Mouse (Mus musculus): ENCODE data around the gene Iqgap2. TPM values are rescaled to one million over a fixed set of nuclear protein-coding genes. Genes with fewer than 3 reads are reported as not detected.

Iqgap2 gene
- total RNA-seq, 1 experiment from 2014 or later = 209 TPM

DNA sequence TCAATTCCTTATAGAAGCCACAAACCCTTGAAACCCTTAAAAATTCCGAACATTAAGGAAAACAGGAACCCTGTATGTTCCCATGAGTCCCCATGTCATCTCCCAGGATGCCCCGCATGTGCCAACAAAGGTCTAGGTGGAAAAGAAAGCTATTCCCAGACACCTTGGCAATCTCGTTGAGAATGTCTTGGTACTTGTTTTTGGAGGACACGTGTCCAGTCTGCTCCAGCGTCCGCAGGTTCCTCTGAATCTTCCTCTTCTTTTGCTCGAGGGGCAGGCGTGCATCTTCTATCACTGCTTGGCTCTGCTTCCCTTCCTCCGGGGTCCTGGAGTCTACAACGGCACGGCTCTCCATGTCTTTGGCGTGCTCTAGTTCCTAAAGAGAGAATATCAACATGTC is 256.4 kb downstream of the Iqgap2 start:
- ATAC-seq (replicated peaks; ENCODE audit: low read depth, poor library complexity, severe bottlenecking) = no peak

DNA sequence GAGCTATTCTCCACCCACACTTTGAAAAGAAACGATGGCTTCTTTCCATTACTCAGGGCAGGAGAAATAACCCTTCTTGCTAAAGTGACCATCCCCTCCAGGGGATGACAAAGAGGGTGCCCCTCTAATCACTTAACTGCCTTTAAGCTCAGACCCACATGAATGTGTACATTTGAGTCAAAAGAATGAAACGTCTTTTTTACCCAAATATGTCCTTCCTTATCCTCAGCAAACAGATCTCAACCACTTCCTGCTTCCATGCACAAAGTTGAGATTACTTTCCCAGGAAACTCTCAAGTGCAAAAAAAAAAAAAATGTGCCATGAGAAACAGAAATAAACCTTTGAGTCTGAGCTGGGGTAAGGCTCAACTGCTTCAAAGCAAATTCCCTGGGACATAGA is 257.3 kb downstream of the Iqgap2 start:
- ATAC-seq (replicated peaks; ENCODE audit: low read depth, poor library complexity, severe bottlenecking) = peak; percentile 83

DNA sequence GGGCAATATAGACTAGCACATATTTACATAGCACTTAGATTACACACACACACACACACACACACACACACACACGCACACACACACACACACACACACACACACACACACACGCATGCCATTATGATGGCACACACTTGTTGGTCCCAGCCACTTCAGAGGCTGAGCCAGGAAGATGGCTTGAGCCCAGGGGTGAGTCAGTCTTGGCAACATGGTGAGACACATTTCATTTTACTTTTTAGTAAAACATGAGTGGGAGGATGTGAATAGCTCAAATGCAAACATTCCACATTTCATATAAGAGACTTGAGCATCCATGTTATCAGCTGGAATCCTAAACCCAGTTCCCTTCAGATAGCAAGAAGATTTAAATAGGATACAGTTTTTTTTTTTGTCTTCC is 258.3 kb downstream of the Iqgap2 start:
- ATAC-seq (replicated peaks; ENCODE audit: low read depth, poor library complexity, severe bottlenecking) = no peak

DNA sequence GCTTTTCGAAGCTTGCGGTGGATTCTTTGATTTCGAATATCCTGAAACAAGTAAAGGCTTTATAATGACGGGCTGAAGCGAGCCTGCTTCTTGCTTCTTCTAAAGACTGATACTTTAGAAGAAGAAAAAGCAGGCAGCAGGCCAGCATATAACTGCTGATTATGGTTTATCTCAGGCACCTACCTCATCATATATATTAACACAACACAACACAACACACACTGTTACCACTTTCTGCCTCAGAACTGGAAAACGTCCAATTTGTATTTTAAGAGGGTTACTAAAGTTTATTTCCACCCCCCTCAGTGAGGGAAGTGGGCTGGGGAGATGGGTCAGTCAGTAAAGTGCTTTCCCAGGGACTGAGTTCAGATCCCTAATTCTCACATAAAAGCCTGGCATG is 259.6 kb downstream of the Iqgap2 start:
- no peak for ATAC-seq (replicated peaks; ENCODE audit: low read depth, poor library complexity, severe bottlenecking)

DNA sequence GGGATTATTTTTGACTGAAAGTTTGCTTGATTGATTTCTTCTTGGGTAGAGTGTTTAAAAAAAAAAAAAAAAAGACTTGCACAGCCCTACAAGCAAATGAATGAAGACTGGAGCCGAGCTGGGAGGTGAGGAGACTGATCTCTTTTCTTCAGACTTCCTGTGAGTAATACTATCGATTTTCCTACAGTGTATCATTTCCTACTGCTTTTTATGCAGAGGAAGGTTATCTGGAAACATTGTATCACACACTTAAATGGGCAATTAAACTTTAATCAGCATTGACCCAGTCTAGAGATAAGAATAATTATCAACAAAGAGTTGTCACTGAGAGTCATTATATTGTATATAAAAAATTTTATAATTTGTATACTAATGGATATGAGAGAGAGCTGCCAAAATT is 261.0 kb downstream of the Iqgap2 start:
- ATAC-seq (replicated peaks; ENCODE audit: low read depth, poor library complexity, severe bottlenecking) = no peak

DNA sequence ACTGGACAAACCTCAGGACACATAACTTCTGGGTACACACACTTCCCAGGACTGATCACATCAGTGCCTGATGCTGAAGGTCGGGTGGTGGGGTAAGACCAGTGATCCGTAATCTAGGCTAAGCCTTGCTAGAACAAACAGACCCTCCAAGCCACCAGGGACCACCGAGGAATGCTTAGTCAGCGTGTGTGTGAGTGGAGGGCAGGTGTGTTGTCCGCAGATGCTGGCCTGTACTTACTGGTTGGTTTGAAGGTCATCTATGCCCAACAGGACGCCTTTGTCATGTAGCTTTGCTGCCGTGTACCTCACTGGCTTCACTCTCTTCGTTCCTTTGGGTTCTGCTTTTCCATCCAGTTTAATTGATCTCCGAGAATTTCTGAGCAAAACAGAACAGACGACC is 262.0 kb downstream of the Iqgap2 start:
- ATAC-seq (replicated peaks; ENCODE audit: low read depth, poor library complexity, severe bottlenecking) = no peak

DNA sequence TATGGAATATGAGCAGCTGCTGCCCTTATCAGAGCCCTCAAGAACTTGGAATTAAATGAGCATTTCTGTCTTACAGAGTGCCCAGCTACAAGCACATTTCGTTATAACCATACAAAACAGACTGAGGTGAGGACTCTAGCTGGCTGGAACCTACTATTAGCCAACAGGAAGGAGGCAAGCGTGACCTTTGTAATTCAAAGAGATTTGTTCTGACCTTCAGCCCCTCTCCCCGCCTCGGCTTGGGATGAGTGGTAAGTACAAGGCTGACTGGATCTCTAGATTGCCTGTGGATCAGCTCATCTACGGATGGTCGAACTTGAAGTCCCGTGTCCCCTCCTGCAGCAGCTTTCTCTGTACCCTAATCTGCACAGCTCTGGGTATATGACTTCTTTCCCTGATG is 265.0 kb downstream of the Iqgap2 start:
- no peak for ATAC-seq (replicated peaks; ENCODE audit: low read depth, poor library complexity, severe bottlenecking)

DNA sequence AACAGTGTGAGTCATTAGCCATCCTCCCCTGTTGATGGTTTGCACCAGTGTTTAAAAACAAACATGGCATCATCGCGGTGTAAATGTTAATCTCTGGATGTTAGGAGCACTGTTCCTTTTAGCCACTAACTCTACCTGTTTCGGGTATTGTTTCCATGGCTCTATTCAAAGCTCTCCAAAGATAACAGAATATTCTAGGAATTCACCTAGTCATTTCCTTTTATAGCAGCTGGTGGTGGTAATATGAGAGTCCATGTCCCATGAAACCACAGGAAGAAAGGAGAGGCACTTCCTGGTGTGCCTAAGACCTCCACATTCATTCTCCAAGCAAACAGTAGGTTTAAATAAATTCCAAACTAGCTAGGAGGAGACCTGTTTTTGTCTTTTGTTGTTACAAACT is 268.7 kb downstream of the Iqgap2 start:
- no peak for ATAC-seq (replicated peaks; ENCODE audit: low read depth, poor library complexity, severe bottlenecking)

DNA sequence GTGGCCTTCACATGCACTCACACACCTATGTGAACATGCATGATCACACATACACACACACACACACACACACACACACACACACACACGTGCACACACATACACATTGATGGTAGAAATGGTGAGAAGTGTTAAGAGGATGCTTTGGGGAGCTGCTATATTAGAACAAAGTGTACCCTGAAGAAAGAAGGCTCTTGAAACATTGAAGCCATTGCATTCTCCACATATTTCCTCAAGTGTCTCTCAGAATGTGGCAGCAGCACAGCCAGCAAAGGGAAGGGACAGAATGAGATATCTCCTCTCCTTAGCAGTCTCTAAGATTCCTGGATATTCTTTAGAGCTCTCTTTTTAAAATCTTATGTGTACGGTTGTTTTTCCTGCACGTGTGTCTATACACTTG is 270.2 kb downstream of the Iqgap2 start:
- no peak for ATAC-seq (replicated peaks; ENCODE audit: low read depth, poor library complexity, severe bottlenecking)

DNA sequence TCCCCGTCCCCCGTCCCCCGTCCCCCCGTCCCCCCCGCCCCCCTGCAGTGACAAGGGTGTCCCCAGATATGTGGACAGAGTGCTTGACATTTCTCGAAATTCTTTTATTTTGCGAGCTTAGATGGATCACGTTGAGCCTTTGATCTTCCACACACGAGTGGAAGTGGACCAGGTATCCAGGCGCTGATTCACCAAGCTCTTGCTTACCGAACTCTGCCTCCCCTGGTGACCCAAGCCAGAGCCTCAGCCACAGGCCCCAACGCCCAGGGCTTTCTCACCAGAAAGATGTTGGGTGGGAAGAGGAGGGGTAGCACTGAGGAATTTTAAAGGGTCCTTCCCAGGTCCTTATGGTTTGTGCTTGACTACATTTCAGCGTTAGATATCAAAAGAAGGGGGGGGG is 272.9 kb downstream of the Iqgap2 start:
- no peak for ATAC-seq (replicated peaks; ENCODE audit: low read depth, poor library complexity, severe bottlenecking)

DNA sequence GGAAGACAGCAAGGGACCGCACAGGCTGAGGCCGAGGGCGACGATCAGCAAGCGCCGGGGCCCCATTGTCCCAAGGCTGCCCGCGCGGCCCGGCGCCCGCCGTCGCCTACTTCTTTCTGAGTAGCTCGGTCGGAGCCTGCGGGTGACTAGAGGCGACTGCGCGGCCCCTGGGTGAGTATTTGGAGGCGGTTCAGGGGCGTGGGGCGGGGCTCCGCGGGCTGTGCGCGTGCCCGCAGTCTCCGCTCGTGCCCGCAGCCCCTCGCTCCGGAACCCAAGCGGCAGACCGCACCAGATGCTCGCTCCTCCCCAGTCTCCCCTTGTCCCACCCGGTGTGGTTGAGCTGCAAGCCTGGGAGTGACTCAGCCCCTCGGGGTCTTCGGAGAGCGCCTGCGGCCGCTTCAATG is 273.4 kb downstream of the Iqgap2 start, which contains the start of gene F2r:
Gene F2r, minus strand, starts transcription at position 179 of the 404 bp plus-strand sequence.
- ATAC-seq (replicated peaks; ENCODE audit: low read depth, poor library complexity, severe bottlenecking) = peak; percentile 96

DNA sequence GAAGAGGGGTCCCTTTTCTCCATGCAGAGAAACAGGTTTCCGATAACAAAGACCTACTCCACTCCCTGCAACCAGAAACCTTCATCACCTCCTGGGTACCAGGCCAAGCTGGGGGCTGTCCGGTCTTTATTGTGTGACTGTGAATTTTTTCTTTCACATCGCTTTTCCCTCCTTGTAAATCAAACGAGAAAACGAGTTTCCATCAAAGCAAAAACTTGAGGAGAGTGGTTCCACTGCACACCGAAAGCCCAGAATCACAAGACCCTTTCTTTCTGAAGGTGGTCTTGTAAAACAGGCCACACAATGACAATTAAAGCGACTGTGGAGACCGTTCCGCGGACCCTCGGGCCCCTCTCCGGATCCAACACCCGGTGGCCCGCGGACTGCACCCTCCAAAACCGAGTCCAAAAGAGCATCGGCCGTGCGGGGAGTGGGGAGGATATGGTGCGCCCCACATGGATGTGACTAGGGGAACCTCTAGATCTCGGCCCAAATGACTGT is 274.0 kb downstream of the Iqgap2 start:
- peak; percentile 12; the same call in 1 of the 2 replicates for ATAC-seq (replicated peaks; ENCODE audit: low read depth, poor library complexity, severe bottlenecking)

DNA sequence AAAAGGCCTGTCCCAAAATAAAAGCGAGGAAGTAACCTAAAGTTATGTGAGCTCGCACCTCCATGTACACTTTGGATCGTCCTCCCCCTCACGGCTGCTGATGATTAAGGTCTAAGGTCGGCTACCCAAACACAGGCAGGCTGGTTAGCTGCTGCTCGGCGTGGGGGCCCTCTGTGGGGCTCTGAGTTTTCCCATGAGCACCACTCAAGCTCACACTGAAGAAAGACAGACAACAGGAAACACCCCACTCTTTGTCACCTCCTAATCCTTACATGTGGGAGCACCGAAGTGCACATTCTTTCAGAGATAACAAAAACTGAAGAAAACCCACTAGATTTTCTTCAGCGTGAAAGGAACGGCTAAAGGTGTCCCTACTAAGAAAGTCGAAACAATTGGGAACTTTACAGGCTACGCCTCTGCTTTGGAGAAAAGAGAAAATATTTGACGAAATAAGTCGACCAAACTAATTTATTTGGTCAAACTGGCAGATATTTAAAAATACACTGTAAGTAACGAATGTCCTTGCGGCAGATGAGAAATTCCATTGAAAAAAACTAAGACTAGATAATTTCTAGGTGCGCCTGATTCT is 274.5 kb downstream of the Iqgap2 start:
- no peak for ATAC-seq (replicated peaks; ENCODE audit: low read depth, poor library complexity, severe bottlenecking)

DNA sequence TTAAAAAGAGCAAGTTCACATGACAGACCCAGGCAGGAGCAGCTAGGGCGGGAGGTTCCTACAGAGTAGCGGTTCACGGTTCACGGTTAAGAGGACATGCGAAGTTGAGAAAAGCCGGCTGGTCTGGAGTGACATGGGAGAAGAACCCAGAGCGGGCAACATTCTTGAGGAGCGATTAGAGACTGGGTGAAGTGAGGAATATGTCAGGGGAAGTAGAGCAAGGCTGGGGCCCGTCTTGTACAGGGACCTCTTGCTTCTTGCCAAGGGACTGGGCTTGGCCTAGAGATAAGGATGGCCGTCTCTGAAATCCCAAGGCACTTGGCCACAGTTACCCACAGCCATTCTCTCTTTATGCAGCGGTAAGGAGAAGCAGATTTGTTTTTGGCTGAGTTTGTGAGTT is 275.2 kb downstream of the Iqgap2 start:
- ATAC-seq (replicated peaks; ENCODE audit: low read depth, poor library complexity, severe bottlenecking) = 0 out of 2 replicates have a peak, but pooled peaks have one; percentile 10

DNA sequence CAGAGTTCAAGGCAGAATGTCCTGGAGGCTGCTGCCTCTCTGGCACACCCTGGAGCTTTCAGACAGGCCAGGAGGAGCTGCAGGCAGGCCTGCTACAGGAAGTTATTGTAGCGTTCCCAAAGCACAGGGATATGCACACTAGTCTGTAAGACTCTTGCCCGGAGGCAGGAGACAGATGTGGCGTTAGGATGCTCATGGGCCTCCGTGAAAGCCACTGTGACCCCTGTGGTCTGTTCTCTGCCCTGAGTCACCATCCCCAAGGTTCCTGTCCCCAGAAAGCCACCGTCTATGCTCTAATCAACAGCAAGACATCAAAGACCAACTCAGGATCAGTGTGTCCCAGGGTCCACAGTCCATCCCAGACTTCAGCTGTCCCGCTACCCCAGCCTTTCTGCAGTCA is 277.0 kb downstream of the Iqgap2 start:
- ATAC-seq (replicated peaks; ENCODE audit: low read depth, poor library complexity, severe bottlenecking) = no peak

DNA sequence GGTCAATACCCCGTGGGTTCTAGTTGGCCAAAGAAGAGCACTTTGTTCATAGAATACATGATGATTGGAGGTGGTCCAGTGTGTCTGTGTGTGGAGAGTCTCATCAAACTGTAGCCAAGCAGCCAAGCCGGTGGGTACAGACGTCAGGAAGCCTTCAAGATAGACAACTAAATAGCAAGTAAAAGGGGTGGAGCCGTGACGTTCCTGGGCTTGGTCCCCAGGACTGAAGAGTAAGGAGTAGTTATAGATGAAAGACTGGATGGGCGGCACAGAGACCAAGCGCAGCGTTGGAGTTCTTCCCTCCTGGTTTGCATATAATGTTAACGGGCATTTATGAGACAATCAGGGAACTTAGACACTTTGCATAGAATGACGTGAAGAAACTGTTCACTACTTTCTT is 279.5 kb downstream of the Iqgap2 start:
- no peak for ATAC-seq (replicated peaks; ENCODE audit: low read depth, poor library complexity, severe bottlenecking)

DNA sequence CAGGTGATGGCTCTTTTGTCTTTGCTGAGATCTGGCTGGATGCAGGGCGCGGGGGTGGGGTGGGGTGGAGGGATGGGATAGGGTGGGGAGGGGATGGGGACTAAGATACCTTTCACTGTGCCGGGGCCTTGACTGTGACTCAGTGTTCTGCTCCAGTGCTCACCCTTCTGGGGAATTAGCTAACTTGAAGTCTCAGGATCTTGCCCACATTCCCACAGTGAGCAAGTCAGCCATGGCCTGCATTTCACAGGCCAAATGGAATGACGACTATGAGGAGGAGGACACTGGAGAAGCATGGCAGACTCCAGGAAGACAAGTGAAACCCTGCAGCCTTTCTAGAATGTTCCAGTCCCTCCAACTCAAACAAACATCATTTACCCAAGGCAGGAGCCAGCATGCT is 280.0 kb downstream of the Iqgap2 start:
- ATAC-seq (replicated peaks; ENCODE audit: low read depth, poor library complexity, severe bottlenecking) = no peak

DNA sequence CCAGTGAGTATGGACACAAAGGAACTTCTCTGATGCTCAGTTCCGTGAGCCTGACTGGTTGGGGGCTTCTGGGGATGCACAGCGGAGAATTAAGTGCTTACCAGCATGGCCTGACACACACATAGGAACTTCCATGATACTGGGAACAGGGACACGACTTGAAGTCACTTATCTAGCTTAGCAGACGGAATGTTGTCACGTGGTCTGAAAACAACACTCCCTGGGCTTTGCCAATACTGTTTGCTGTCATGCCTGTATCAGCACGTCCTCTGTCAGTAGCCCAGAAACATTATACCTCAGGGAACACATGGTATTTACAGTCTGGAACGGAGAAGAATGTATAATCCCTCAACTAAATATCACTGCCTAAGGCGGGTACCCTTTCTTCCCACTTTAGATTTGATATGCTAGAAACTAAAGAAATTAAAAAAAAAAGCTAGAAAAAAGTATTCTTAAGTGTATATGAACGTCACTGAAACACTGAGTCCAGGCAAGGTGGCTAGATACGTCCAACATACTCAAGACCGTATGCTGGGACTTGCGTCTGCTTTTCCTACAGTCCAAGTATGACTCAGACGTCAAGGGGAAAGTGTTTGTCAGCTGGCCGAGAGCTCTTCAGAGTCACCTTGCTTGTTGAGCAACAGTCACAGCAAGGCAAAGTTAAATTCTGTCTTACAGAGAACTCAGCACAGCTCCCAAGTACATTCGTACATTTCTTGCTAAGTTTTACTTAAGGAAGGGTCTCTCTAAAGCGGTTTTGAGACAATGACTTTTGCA is 280.7 kb downstream of the Iqgap2 start:
- ATAC-seq (replicated peaks; ENCODE audit: low read depth, poor library complexity, severe bottlenecking) = no peak

DNA sequence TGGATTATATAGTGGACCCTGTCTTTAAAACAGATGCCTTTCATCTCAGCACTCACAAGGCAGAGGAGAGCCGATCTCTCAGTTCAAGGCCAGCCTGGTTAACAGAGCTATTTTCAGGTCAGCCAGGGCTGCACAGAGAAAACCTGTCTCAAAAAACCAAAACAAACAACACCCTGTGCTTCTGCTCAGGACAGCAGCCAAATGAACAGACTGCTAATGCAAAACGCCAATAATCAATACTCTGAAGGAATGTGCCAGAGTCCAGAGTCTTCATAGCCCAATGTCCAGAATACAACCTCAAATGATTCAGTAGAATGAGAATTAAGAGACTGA is 282.7 kb downstream of the Iqgap2 start:
- ATAC-seq (replicated peaks; ENCODE audit: low read depth, poor library complexity, severe bottlenecking) = no peak

DNA sequence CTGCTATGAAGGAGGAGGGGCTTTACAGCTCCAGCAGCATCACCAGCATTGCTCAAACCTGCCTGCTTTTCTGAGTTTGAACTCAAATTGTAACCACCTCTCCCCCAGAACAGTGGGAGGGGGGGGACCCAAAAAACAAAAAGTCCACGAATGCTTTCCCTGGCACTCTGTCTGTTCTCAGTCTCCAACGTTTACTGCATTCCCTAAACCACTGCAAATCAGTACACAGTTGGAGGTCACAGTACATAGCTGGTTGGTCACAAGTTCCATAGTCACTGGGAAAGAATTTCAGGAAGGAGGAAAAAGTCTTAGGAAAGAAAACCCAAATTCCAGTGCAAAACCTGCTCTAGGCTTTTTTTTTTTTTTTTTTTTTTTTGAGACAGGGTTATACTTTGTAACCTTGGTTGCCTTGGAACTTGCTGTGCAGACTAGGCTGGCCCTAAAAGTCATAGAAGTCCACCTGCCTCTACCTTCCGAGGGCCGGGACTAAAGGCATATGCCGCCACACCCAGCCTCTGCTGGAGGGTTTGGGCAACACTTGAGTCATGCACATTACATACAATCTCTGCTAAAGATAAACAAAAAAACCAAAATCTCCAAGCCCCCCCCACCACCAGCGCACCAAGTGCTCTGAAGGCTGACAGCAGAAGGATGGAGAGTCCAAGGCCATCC is 283.2 kb downstream of the Iqgap2 start:
- ATAC-seq (replicated peaks; ENCODE audit: low read depth, poor library complexity, severe bottlenecking) = no peak

DNA sequence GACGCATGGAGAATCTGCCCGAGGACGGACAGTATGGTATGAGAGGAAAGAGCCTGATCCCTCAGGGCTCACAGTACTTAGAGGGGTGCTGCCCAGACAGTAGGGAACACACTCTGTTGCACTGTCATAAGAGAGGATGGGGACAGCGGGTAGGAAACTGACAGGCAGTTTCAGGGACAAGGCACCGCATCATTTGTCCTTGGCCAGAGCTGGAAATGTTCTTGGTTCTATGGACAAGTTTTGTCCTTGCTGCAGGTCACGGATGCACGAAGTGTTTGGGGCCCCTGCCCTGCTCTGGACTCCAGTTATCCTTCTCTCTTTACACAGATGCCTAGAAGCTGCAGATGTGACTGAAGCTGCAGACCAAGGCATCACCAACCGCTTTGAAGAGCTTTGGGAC is 284.7 kb downstream of the Iqgap2 start:
- ATAC-seq (replicated peaks; ENCODE audit: low read depth, poor library complexity, severe bottlenecking) = no peak

All from common myeloid progenitor, adult 5-6 weeks (primary cell).